Mouse (Mus musculus) bone marrow, adult 2 months (tissue): ENCODE results near the gene Trpm8.

Experiments used
- CTCF ChIP-seq: fragments of 200-500 bp; IDR thresholded peaks from 2 replicates; pipeline ENCODE4 v1.5.1; 2011; ENCODE audit warnings: low read length, control low read depth; ENCODE audit not compliant: control insufficient read depth, insufficient read depth
- POLR2A ChIP-seq: fragments of 200-500 bp; IDR thresholded peaks from 2 replicates; pipeline ENCODE4 v1.6.1; 2011; ENCODE audit warnings: low read depth, mild to moderate bottlenecking, control low read depth, low read length, borderline replicate concordance; ENCODE audit not compliant: control insufficient read depth

GRCm38 (mm10) chr1:88323101-88323500 is 45.6 kb downstream of the Trpm8 start:
- no peak for TF ChIP-seq POLR2A
- TF ChIP-seq CTCF: no peak
